Mouse (Mus musculus) kidney, embryonic 15.5 days (tissue): ENCODE results near the gene Gpx5. TPM values are rescaled to one million over a fixed set of nuclear protein-coding genes. Genes with fewer than 3 reads are reported as not detected.
A peak's percentile ranks its signal among the peaks of the same experiment; 100 is the strongest.

Experiments used
- ATAC-seq: fragments of 200-750 bp; cut with Nextera tagmentation; replicated peaks from 2 replicates; pipeline ENCODE4 v1.8.0; 2017; ENCODE audit warnings: moderate TSS enrichment; ENCODE audit not compliant: low FRiP score
- H3K27ac ChIP-seq: fragments of 300-500 bp; sonication (generic); 2 replicates; pipeline ENCODE4 v1.5.1; 2015; ENCODE audit warnings: mild to moderate bottlenecking, inconsistent platforms
- H3K27me3 ChIP-seq: fragments of 300-500 bp; sonication (generic); 2 replicates; pipeline ENCODE4 v1.6.1; 2015; ENCODE audit warnings: inconsistent platforms
- H3K36me3 ChIP-seq: fragments of 300-500 bp; sonication (generic); 2 replicates; pipeline ENCODE4 v1.6.1; 2015; ENCODE audit warnings: inconsistent platforms
- H3K4me1 ChIP-seq: fragments of 300-500 bp; sonication (generic); 2 replicates; pipeline ENCODE4 v1.6.1; 2015; ENCODE audit warnings: inconsistent platforms
- H3K4me2 ChIP-seq: fragments of 300-500 bp; sonication (generic); 2 replicates; pipeline ENCODE4 v1.6.1; 2015; ENCODE audit warnings: moderate library complexity, mild to moderate bottlenecking, inconsistent platforms
- H3K4me3 ChIP-seq: fragments of 300-500 bp; sonication (generic); replicated peaks from 2 replicates; pipeline ENCODE4 v1.5.1; 2015; ENCODE audit warnings: mild to moderate bottlenecking, inconsistent platforms
- H3K9ac ChIP-seq: fragments of 300-500 bp; sonication (generic); 2 replicates; pipeline ENCODE4 v1.6.1; 2015; ENCODE audit warnings: mild to moderate bottlenecking, inconsistent platforms
- H3K9me3 ChIP-seq: fragments of 300-500 bp; sonication (generic); replicated peaks from 2 replicates; pipeline ENCODE4 v1.6.1; 2016; ENCODE audit warnings: inconsistent platforms
- WGBS: fragments of 180-500 bp; shearing (Covaris S2); methylation state at CpG from one replicate; pipeline ENCODE4 v1.1.7; 2015; ENCODE audit warnings: mixed read lengths; 5-methylcytosine and 5-hydroxymethylcytosine counted together
- polyA plus RNA-seq: library from polyadenylated mRNA; unstranded; fragments of >200 nt; fragmentation: Nextera tagmentation; extraction: Ambion mirVana; gene quantifications from 2 replicates; pipeline ENCODE4 v1.2.1, GENCODE M21; 2015

The Gpx5 gene
- polyA plus RNA-seq: not detected in 2 replicates

- H3K4me2 ChIP-seq: no peak within 1 kb of the TSS
- 96% methylated on average over 6 of the region's 6 CpGs for WGBS
- no peaks in the 10 kb centered on the region for H3K9me3 ChIP-seq
- no peaks in the 10 kb centered on the region for H3K36me3 ChIP-seq
- no peaks in the 10 kb centered on the region for H3K27me3 ChIP-seq
- H3K4me1 ChIP-seq: no peaks in the 10 kb centered on the region
- no peak within 1 kb of the TSS for H3K9ac ChIP-seq
- no peak for ATAC-seq
- H3K27ac ChIP-seq: no peak within 1 kb of the TSS
- H3K4me3 ChIP-seq: no peak within 1 kb of the TSS
Observed at GRCm38 (mm10) chr13:21292631-21293030, at the start of gene Gpx5. Gpx5 (minus strand) TSS chr13:21292731.

GRCm38 (mm10) chr13:21327424-21327823, 34.9 kb upstream of the Gpx5 start:
- Histone ChIP-seq H3K4me1 (peaks cover 9% of the 10 kb centered on the region), H3K9me3 (no peaks in the 10 kb centered on the region), H3K4me3 (peak overlapping the region; percentile 48), H3K9ac (peak overlapping the region; percentile 12; the same call in 1 of the 2 replicates), H3K36me3 (no peaks in the 10 kb centered on the region), H3K27me3 (0 out of 2 replicates have a peak, but pooled peaks cover 8% of the 10 kb centered on the region), H3K27ac (no peak overlapping the region), H3K4me2 (peak overlapping the region; percentile 67)
- peak; percentile 62 for ATAC-seq
- WGBS: under 1% methylated on average over 9 of the region's 9 CpGs

GRCm38 (mm10) chr13:21326657-21327211, 34.2 kb upstream of the Gpx5 start:
- Histone ChIP-seq H3K27me3 (0 out of 2 replicates have a peak, but pooled peaks cover 8% of the 10 kb centered on the region), H3K36me3 (no peaks in the 10 kb centered on the region), H3K9me3 (no peaks in the 10 kb centered on the region), H3K9ac (0 out of 2 replicates have a peak overlapping the region, but pooled peaks have one; percentile 12), H3K4me1 (peaks cover 12% of the 10 kb centered on the region), H3K4me2 (peak overlapping the region; percentile 67), H3K4me3 (peak overlapping the region; percentile 48), H3K27ac (no peak overlapping the region)
- peak; percentile 63 for ATAC-seq
- WGBS: under 1% methylated on average over 24 of the region's 24 CpGs

- peak; percentile 2; the same call in 1 of the 2 replicates for ATAC-seq
- no peak overlapping the region for H3K27ac ChIP-seq
- H3K9ac ChIP-seq: no peak overlapping the region
- H3K4me2 ChIP-seq: peak overlapping the region; percentile 67
- H3K36me3 ChIP-seq: no peaks in the 10 kb centered on the region
- peaks cover 12% of the 10 kb centered on the region for H3K4me1 ChIP-seq
- 0 out of 2 replicates have a peak, but pooled peaks cover 8% of the 10 kb centered on the region for H3K27me3 ChIP-seq
- peak overlapping the region; percentile 48 for H3K4me3 ChIP-seq
- 5% methylated on average over 4 of the region's 4 CpGs for WGBS
- no peaks in the 10 kb centered on the region for H3K9me3 ChIP-seq
Observed at GRCm38 (mm10) chr13:21326191-21326590, 33.7 kb upstream of the Gpx5 start.

GRCm38 (mm10) chr13:21323405-21323804, 30.9 kb upstream of the Gpx5 start:
- WGBS: 70% methylated on average over 6 of the region's 6 CpGs
- no peak overlapping the region for H3K27ac ChIP-seq
- ATAC-seq: no peak
- no peaks in the 10 kb centered on the region for H3K36me3 ChIP-seq
- peak overlapping the region; percentile 54 for H3K4me2 ChIP-seq
- peak overlapping the region; percentile 39 for H3K4me3 ChIP-seq
- 0 out of 2 replicates have a peak, but pooled peaks cover 4% of the 10 kb centered on the region for H3K27me3 ChIP-seq
- no peaks in the 10 kb centered on the region for H3K9me3 ChIP-seq
- H3K9ac ChIP-seq: no peak overlapping the region
- H3K4me1 ChIP-seq: peaks cover 12% of the 10 kb centered on the region

- ATAC-seq: no peak
- 14% methylated on average over 18 of the region's 18 CpGs for WGBS
- peak overlapping the region; percentile 54 for H3K4me2 ChIP-seq
- H3K27me3 ChIP-seq: no peaks in the 10 kb centered on the region
- peaks cover 12% of the 10 kb centered on the region for H3K4me1 ChIP-seq
- no peaks in the 10 kb centered on the region for H3K36me3 ChIP-seq
- H3K9me3 ChIP-seq: no peaks in the 10 kb centered on the region
- H3K27ac ChIP-seq: no peak overlapping the region
- peak overlapping the region; percentile 39 for H3K4me3 ChIP-seq
- no peak overlapping the region for H3K9ac ChIP-seq
Observed at GRCm38 (mm10) chr13:21322509-21323375, 30.2 kb upstream of the Gpx5 start.

- Histone ChIP-seq H3K4me2 (peak overlapping the region; percentile 54), H3K9me3 (no peaks in the 10 kb centered on the region), H3K36me3 (no peaks in the 10 kb centered on the region), H3K27ac (no peak overlapping the region), H3K27me3 (no peaks in the 10 kb centered on the region), H3K4me1 (peaks cover 12% of the 10 kb centered on the region), H3K9ac (no peak overlapping the region), H3K4me3 (peak overlapping the region; percentile 39)
- ATAC-seq: no peak
- WGBS: 9% methylated on average over 18 of the region's 18 CpGs
Observed at GRCm38 (mm10) chr13:21321890-21322494, 29.5 kb upstream of the Gpx5 start.

- Histone ChIP-seq H3K4me1 (peaks cover 6% of the 10 kb centered on the region; the same call in 1 of the 2 replicates), H3K4me2 (no peak overlapping the region), H3K9me3 (no peaks in the 10 kb centered on the region), H3K36me3 (no peaks in the 10 kb centered on the region), H3K9ac (no peak overlapping the region), H3K27me3 (no peaks in the 10 kb centered on the region), H3K4me3 (no peak overlapping the region), H3K27ac (no peak overlapping the region)
- ATAC-seq: peak; percentile 70
- WGBS: 26% methylated on average over 3 of the region's 3 CpGs
Observed at GRCm38 (mm10) chr13:21320262-21320661, 27.7 kb upstream of the Gpx5 start.

DNA sequence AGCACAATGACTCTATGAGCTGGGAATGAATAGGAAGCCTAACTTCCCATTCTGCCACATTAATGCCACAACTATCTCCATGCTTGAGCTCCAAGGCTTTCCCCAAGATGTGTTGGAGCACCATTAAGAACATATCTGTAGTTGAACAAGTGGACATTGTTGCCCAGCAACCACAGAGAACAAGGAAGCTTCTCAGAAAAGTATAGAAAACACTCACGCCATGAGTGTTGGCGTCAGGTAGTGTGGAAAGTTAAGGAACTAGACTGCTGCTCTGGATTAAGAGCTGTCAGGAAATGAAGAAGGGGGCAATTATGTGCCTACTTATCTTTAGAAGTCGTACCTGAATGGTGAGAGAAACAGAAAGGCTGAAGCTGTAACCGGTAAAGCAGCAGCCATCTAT, 21.4 kb upstream of the Gpx5 start:
- Histone ChIP-seq H3K9me3 (no peaks in the 10 kb centered on the region), H3K9ac (no peak overlapping the region), H3K27ac (no peak overlapping the region), H3K4me1 (no peaks in the 10 kb centered on the region), H3K4me3 (no peak overlapping the region), H3K27me3 (no peaks in the 10 kb centered on the region), H3K4me2 (no peak overlapping the region), H3K36me3 (no peaks in the 10 kb centered on the region)
- 90% methylated on average over 4 of the region's 4 CpGs for WGBS
- no peak for ATAC-seq

DNA sequence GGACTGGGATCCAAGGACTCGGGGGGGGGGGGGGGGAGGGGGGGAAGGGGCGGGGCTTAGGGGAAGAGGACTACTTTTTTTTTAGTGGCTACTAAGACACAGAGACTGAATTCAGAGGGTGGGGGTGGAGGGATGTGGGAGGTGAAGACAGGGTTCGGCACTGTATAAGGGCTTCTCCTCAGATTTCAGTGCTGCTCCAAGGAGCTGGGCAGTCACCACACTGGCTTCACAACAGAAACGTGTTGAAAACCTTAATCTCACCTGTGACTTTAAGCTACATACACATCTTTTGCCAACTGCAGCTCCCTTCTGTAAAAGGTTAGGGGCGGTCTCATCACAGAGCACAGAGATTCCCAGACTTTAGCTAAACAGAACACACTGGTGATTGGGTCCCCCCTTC, 20.3 kb upstream of the Gpx5 start:
- H3K9me3 ChIP-seq: no peaks in the 10 kb centered on the region

DNA sequence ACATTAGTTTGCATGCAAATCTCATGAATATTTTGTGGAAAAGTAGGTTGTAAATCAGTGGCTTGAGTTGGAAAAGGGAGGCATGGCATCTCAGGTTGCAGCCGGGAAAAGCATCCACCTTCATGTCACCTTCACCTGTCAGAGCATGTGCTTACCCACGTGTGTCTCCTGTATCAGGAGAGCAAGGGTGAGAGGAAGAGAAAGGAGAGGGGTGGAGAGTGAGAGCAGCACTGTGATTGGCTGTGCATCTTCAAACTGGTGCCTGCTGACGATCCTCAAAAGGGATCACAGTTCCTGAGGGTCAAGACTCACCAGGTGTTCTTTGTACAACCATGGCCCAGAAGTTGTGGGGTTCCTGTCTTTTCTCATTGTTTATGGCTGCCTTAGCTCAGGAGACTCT, 19.4 kb upstream of the Gpx5 start, which contains the start of gene Gpx6:
TSS of gene Gpx6 (plus strand) at position 200 of the 400 bp plus-strand sequence.
- WGBS: 10% methylated on average over 3 of the region's 3 CpGs
- H3K27me3 ChIP-seq: no peaks in the 10 kb centered on the region
- no peak within 1 kb of the TSS for H3K4me2 ChIP-seq
- H3K36me3 ChIP-seq: no peaks in the 10 kb centered on the region
- no peaks in the 10 kb centered on the region for H3K4me1 ChIP-seq
- no peak within 1 kb of the TSS for H3K4me3 ChIP-seq
- no peak within 1 kb of the TSS for H3K9ac ChIP-seq
- no peaks in the 10 kb centered on the region for H3K9me3 ChIP-seq
- peak; percentile 36; the same call in 1 of the 2 replicates for ATAC-seq
- H3K27ac ChIP-seq: no peak within 1 kb of the TSS

More for the DNA sequence above, 20.3 kb upstream of the Gpx5 start:
- Histone ChIP-seq H3K4me1 (no peaks in the 10 kb centered on the region), H3K4me3 (no peak overlapping the region), H3K27ac (no peak overlapping the region), H3K27me3 (no peaks in the 10 kb centered on the region), H3K36me3 (no peaks in the 10 kb centered on the region), H3K4me2 (no peak overlapping the region), H3K9ac (no peak overlapping the region)
- WGBS: 37% methylated on average over 3 of the region's 5 CpGs
- ATAC-seq: 0 out of 2 replicates have a peak, but pooled peaks have one; percentile 52

- Histone ChIP-seq H3K9ac (no peak overlapping the region), H3K4me1 (peaks cover 4% of the 10 kb centered on the region; the same call in 1 of the 2 replicates), H3K9me3 (no peaks in the 10 kb centered on the region), H3K4me3 (no peak overlapping the region), H3K4me2 (no peak overlapping the region), H3K36me3 (no peaks in the 10 kb centered on the region), H3K27me3 (no peaks in the 10 kb centered on the region), H3K27ac (no peak overlapping the region)
- no peak for ATAC-seq
- WGBS: 78% methylated on average over 2 of the region's 2 CpGs
Observed at GRCm38 (mm10) chr13:21309788-21310187, 17.3 kb upstream of the Gpx5 start.
